Mouse (Mus musculus) limb, embryonic 10.5 days (tissue): Measurements from ENCODE around the gene Mrpl2. TPM values are rescaled to one million over a fixed set of nuclear protein-coding genes. Genes with fewer than 3 reads are reported as not detected.

Source experiments
- DNase-seq: peaks from one replicate; pipeline ENCODE4 v3.0.0-alpha.2; 2017; ENCODE audit warnings: low spot score
- H3K27ac ChIP-seq: fragments of 300-500 bp; sonication (generic); 2 replicates; pipeline ENCODE4 v1.5.1; 2016; ENCODE audit warnings: mild to moderate bottlenecking
- H3K27me3 ChIP-seq: fragments of 300-500 bp; sonication (generic); 2 replicates; pipeline ENCODE4 v1.6.1; 2016; ENCODE audit warnings: low read depth, mild to moderate bottlenecking; ENCODE audit not compliant: poor library complexity, severe bottlenecking
- H3K36me3 ChIP-seq: fragments of 300-500 bp; sonication (generic); 2 replicates; pipeline ENCODE4 v1.6.1; 2016; ENCODE audit warnings: mild to moderate bottlenecking, moderate library complexity
- H3K4me1 ChIP-seq: fragments of 300-500 bp; sonication (generic); 2 replicates; pipeline ENCODE4 v1.6.1; 2016
- H3K4me3 ChIP-seq: fragments of 300-500 bp; sonication (generic); 2 replicates; pipeline ENCODE4 v1.5.1; 2016; ENCODE audit warnings: mild to moderate bottlenecking, moderate library complexity
- H3K9me3 ChIP-seq: fragments of 300-500 bp; sonication (generic); replicated peaks from 2 replicates; pipeline ENCODE4 v1.6.1; 2016; ENCODE audit warnings: mild to moderate bottlenecking
- WGBS: fragments of 180-500 bp; shearing (Covaris S2); methylation state at CpG from one replicate; pipeline ENCODE4 v1.1.7; 2016; 5-methylcytosine and 5-hydroxymethylcytosine counted together
- polyA plus RNA-seq: library from polyadenylated mRNA; unstranded; fragments of >200 nt; fragmentation: Nextera tagmentation; extraction: Ambion mirVana; gene quantifications from 2 replicates; pipeline ENCODE4 v1.2.1, GENCODE M21; 2016

The Mrpl2 gene
- polyA plus RNA-seq, 1 experiment from 2014 or later, result 140 TPM

GRCm38 (mm10) chr17:46651755-46652547 is 5.9 kb downstream of the Mrpl2 start:
- peaks cover 43% of the 10 kb centered on the region for H3K4me1 ChIP-seq
- peak overlapping the region; percentile 70 for H3K4me3 ChIP-seq
- no peaks in the 10 kb centered on the region for H3K9me3 ChIP-seq
- no peak for DNase-seq
- H3K27me3 ChIP-seq, result no peaks in the 10 kb centered on the region
- 74% methylated on average over 20 of the region's 20 CpGs for WGBS
- H3K36me3 ChIP-seq, result peaks cover 73% of the 10 kb centered on the region
- H3K27ac ChIP-seq, result peak overlapping the region; percentile 94

- DNase-seq, result no peak
- 78% methylated on average over 6 of the region's 6 CpGs for WGBS
- H3K27ac ChIP-seq, result no peak overlapping the region
- H3K4me1 ChIP-seq, result peaks cover 23% of the 10 kb centered on the region
- no peaks in the 10 kb centered on the region for H3K27me3 ChIP-seq
- no peaks in the 10 kb centered on the region for H3K9me3 ChIP-seq
- no peak overlapping the region for H3K4me3 ChIP-seq
- H3K36me3 ChIP-seq, result peaks cover 95% of the 10 kb centered on the region
Measured at GRCm38 (mm10) chr17:46656054-46656453, 10.0 kb downstream of the Mrpl2 start.

- Histone ChIP-seq H3K36me3 (peaks cover 100% of the 10 kb centered on the region), H3K9me3 (no peaks in the 10 kb centered on the region), H3K27ac (no peak overlapping the region), H3K4me1 (no peaks in the 10 kb centered on the region), H3K27me3 (no peaks in the 10 kb centered on the region), H3K4me3 (no peak overlapping the region)
- DNase-seq, result no peak
- 96% methylated on average over 9 of the region's 9 CpGs for WGBS
Measured at GRCm38 (mm10) chr17:46661351-46661750, 15.3 kb downstream of the Mrpl2 start.

GRCm38 (mm10) chr17:46661981-46662380 is 16.0 kb downstream of the Mrpl2 start:
- Histone ChIP-seq H3K27me3 (no peaks in the 10 kb centered on the region), H3K36me3 (peaks cover 100% of the 10 kb centered on the region), H3K4me1 (no peaks in the 10 kb centered on the region), H3K27ac (no peak overlapping the region), H3K9me3 (no peaks in the 10 kb centered on the region), H3K4me3 (no peak overlapping the region)
- DNase-seq, result no peak
- WGBS, result 94% methylated on average over 12 of the region's 12 CpGs

GRCm38 (mm10) chr17:46662730-46663129 is 16.7 kb downstream of the Mrpl2 start:
- Histone ChIP-seq H3K27ac (no peak overlapping the region), H3K4me1 (no peaks in the 10 kb centered on the region), H3K36me3 (peaks cover 98% of the 10 kb centered on the region), H3K9me3 (no peaks in the 10 kb centered on the region), H3K4me3 (no peak overlapping the region), H3K27me3 (no peaks in the 10 kb centered on the region)
- DNase-seq, result no peak
- 95% methylated on average over 5 of the region's 5 CpGs for WGBS

GRCm38 (mm10) chr17:46667712-46668111 is 21.7 kb downstream of the Mrpl2 start:
- WGBS, result 94% methylated on average over 16 of the region's 16 CpGs
- Histone ChIP-seq H3K4me3 (no peak overlapping the region), H3K27ac (no peak overlapping the region), H3K4me1 (peaks cover 4% of the 10 kb centered on the region; the same call in 1 of the 2 replicates), H3K27me3 (no peaks in the 10 kb centered on the region), H3K36me3 (peaks cover 92% of the 10 kb centered on the region), H3K9me3 (no peaks in the 10 kb centered on the region)
- no peak for DNase-seq

GRCm38 (mm10) chr17:46669911-46670310 is 23.9 kb downstream of the Mrpl2 start:
- 93% methylated on average over 10 of the region's 10 CpGs for WGBS
- Histone ChIP-seq H3K27me3 (no peaks in the 10 kb centered on the region), H3K27ac (no peak overlapping the region), H3K4me3 (no peak overlapping the region), H3K36me3 (peaks cover 79% of the 10 kb centered on the region), H3K9me3 (no peaks in the 10 kb centered on the region), H3K4me1 (peaks cover 20% of the 10 kb centered on the region)
- no peak for DNase-seq

- peak within 1 kb of the TSS; percentile 87 for H3K27ac ChIP-seq
- H3K4me1 ChIP-seq, result peaks cover 40% of the 10 kb centered on the region
- peaks cover 82% of the 10 kb centered on the region for H3K36me3 ChIP-seq
- 2% methylated on average over 43 of the region's 43 CpGs for WGBS
- peak within 1 kb of the TSS; percentile 91 for H3K4me3 ChIP-seq
- H3K9me3 ChIP-seq, result no peaks in the 10 kb centered on the region
- peak; percentile 92 for DNase-seq
- H3K27me3 ChIP-seq, result no peaks in the 10 kb centered on the region
Measured at GRCm38 (mm10) chr17:46673850-46674529, 28.0 kb downstream of the Mrpl2 start, which contains the start of gene Rrp36. Gene Rrp36 (minus strand): TSS chr17:46674352.

- 21% methylated on average over 15 of the region's 15 CpGs for WGBS
- peaks cover 75% of the 10 kb centered on the region for H3K36me3 ChIP-seq
- no peak for DNase-seq
Measured at GRCm38 (mm10) chr17:46674530-46675283, 28.7 kb downstream of the Mrpl2 start.

GRCm38 (mm10) chr17:46678416-46678815 is 32.4 kb downstream of the Mrpl2 start, which contains the start of gene Mea1:
Gene Mea1 (plus strand): TSS chr17:46678793.
- Histone ChIP-seq H3K4me1 (peaks cover 55% of the 10 kb centered on the region), H3K27ac (peak within 1 kb of the TSS; percentile 92), H3K9me3 (no peaks in the 10 kb centered on the region), H3K27me3 (no peaks in the 10 kb centered on the region), H3K36me3 (peaks cover 56% of the 10 kb centered on the region), H3K4me3 (peak within 1 kb of the TSS; percentile 92)
- 93% methylated on average over 8 of the region's 9 CpGs for WGBS
- DNase-seq, result no peak

More at GRCm38 (mm10) chr17:46674530-46675283, 28.7 kb downstream of the Mrpl2 start:
- H3K27me3 ChIP-seq, result no peaks in the 10 kb centered on the region
- H3K4me1 ChIP-seq, result peaks cover 47% of the 10 kb centered on the region
- H3K9me3 ChIP-seq, result no peaks in the 10 kb centered on the region
- H3K4me3 ChIP-seq, result peak overlapping the region; percentile 91
- peak overlapping the region; percentile 87 for H3K27ac ChIP-seq

GRCm38 (mm10) chr17:46678911-46679310 is 32.9 kb downstream of the Mrpl2 start:
- 69% methylated on average over 9 of the region's 9 CpGs for WGBS
- DNase-seq, result no peak
- Histone ChIP-seq H3K4me1 (peaks cover 53% of the 10 kb centered on the region), H3K27ac (peak overlapping the region; percentile 92; the same call in 1 of the 2 replicates), H3K9me3 (no peaks in the 10 kb centered on the region), H3K4me3 (peak overlapping the region; percentile 92), H3K27me3 (no peaks in the 10 kb centered on the region), H3K36me3 (peaks cover 60% of the 10 kb centered on the region)

GRCm38 (mm10) chr17:46679843-46680759 is 34.1 kb downstream of the Mrpl2 start:
- DNase-seq, result peak; percentile 80
- peak overlapping the region; percentile 92 for H3K4me3 ChIP-seq
- no peaks in the 10 kb centered on the region for H3K9me3 ChIP-seq
- H3K27me3 ChIP-seq, result no peaks in the 10 kb centered on the region
- H3K36me3 ChIP-seq, result peaks cover 65% of the 10 kb centered on the region
- 1% methylated on average over 34 of the region's 34 CpGs for WGBS
- H3K4me1 ChIP-seq, result peaks cover 44% of the 10 kb centered on the region
- peak overlapping the region; percentile 92 for H3K27ac ChIP-seq
